Mouse (Mus musculus): ENCODE data around the gene Rps6. TPM values are rescaled to one million over a fixed set of nuclear protein-coding genes. Genes with fewer than 3 reads are reported as not detected.

Gene Rps6
- total RNA-seq (2015; ENCODE audit: low replicate concordance) (1,192 and 1,255 TPM in 2 replicates), total RNA-seq (2017; ENCODE audit: low replicate concordance) (229 and 382 TPM in 2 replicates)

GRCm38 (mm10) chr4:86857113-86858069, at the start of gene Rps6:
Gene Rps6 (minus strand): TSS chr4:86857412.
- peak; percentile 97 for ATAC-seq (replicated peaks; ENCODE audit: low FRiP score, poor library complexity, severe bottlenecking)

DNA sequence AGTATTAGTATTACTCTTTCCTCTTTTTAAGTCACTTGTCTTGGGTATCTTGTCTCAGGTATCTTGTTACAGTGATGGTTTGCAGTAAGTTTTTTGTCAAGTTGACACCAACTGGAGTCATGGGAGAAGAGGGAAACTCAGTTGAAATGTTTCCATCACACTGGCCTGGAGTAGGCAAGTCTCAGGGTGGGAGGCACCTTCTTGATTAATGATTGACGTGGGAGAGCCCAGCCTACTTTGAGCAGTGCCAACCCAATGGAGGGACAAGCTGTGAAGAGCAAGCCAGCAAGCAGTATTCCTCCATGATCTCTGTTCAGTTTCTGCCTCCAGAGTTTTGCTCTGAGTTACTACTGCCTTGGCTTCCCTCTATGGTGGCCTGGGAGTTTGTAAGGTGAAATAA, 48.7 kb upstream of the Rps6 start:
- no peak for ATAC-seq (replicated peaks; ENCODE audit: low FRiP score, poor library complexity, severe bottlenecking)

- no peak for ATAC-seq (replicated peaks; ENCODE audit: low FRiP score, poor library complexity, severe bottlenecking)
Observed at GRCm38 (mm10) chr4:86904969-86905368, 47.8 kb upstream of the Rps6 start.

- no peak for ATAC-seq (replicated peaks; ENCODE audit: low FRiP score, poor library complexity, severe bottlenecking)
Observed at GRCm38 (mm10) chr4:86902351-86902750, 45.1 kb upstream of the Rps6 start.

- no peak for ATAC-seq (replicated peaks; ENCODE audit: low FRiP score, poor library complexity, severe bottlenecking)
Observed at GRCm38 (mm10) chr4:86898791-86899474, 41.7 kb upstream of the Rps6 start.

DNA sequence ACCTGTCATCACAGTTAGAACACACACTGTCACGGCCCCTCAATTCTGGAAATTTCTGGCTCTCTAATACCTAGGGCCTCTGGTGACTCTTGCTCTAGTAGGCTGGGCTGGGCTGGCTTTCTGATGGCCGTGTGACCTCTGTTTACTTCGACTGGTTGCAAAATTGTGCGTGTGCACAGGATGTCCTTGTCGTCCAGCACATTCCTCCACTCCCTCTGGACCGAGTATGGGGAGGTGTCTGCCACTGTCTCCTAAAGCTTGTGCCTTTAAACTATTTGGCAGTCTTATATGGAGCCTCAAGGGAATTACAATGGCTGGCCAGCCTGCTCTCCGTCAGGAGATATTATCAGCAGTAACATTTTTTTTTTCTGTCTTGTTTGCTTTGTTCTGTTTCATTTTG, 40.2 kb upstream of the Rps6 start:
- ATAC-seq (replicated peaks; ENCODE audit: low FRiP score, poor library complexity, severe bottlenecking): no peak

DNA sequence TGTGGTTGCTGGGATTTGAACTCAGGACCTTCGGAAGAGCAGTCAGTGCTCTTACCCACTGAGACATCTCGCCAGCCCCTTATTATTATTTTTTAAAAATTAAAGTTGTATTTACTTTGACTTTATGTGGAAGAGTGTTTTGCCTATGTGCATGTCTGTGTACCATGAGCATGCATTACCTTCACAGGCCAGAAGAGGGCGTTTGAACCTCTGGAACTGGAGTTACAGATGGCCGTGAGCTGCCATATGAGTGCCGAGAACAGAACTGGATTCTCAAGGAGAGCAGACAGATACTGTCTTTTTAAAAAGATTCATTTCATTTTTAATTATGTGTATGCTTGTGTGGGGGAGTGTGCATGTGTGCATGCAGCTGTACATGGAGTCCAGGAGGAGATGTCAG, 30.7 kb upstream of the Rps6 start:
- 0 out of 2 replicates have a peak, but pooled peaks have one; percentile 19 for ATAC-seq (replicated peaks; ENCODE audit: low FRiP score, poor library complexity, severe bottlenecking)

- ATAC-seq (replicated peaks; ENCODE audit: low FRiP score, poor library complexity, severe bottlenecking): no peak; the same call in 1 of the 2 replicates
Observed at GRCm38 (mm10) chr4:86886160-86886878, 29.1 kb upstream of the Rps6 start.

- ATAC-seq (replicated peaks; ENCODE audit: low FRiP score, poor library complexity, severe bottlenecking): no peak
Observed at GRCm38 (mm10) chr4:86885790-86886159, 28.6 kb upstream of the Rps6 start.

DNA sequence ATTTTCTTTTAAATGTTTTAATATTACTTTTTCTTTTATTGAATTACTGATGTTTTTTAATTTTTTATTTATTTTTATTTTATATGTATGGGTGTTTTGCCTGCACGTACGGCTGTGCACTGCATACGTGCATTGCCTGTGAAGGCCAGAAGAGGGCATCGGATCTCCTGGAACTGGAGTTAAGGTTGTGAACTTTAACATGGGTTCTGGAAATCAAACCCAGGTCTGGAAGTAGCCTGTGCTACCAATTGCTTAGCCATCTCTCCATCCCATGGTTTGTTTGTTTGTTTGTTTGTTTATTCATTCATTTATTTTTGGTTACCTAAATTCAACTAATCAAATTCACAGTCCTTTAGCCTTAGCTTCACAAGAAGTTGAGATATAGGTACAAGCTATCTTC, 27.7 kb upstream of the Rps6 start:
- no peak for ATAC-seq (replicated peaks; ENCODE audit: low FRiP score, poor library complexity, severe bottlenecking)

DNA sequence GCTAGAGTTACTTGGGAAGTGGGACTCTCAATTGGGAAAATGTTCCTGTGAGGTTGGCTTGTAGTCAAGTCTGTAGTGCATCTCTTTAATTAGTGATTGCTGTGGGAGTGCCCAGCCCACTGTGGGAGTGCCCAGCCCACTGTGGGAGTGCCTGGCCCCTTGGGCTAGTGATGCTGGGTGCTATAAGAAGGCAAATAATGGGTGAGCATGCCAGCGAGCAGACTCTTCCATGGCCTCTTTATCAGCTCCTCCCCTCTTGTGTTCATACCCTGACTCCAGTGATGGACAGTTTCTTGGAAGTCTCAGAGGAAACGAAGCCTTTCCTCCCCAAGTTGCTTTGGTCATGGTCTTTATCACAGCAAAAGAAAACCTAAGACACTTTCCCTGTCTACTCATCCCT, 25.2 kb upstream of the Rps6 start:
- no peak for ATAC-seq (replicated peaks; ENCODE audit: low FRiP score, poor library complexity, severe bottlenecking)

DNA sequence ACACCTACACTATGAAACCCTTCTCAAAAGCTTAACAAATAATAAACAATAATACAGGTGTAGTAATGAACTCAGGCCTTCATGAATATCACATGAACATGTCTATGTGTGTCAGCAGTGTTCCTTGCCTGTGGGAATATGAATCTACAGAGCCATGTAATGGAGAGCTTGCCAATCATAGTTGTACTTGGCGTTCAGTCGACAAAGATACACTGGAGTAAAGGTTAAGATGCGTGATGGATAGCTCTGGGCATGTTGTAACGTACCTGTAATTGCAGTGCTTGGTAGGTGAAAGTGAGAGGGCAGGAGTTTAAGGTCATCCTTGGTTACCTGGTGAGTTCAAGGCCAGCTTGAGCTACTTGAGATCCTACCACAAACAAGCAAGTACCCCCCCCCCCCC, 24.0 kb upstream of the Rps6 start:
- no peak for ATAC-seq (replicated peaks; ENCODE audit: low FRiP score, poor library complexity, severe bottlenecking)

DNA sequence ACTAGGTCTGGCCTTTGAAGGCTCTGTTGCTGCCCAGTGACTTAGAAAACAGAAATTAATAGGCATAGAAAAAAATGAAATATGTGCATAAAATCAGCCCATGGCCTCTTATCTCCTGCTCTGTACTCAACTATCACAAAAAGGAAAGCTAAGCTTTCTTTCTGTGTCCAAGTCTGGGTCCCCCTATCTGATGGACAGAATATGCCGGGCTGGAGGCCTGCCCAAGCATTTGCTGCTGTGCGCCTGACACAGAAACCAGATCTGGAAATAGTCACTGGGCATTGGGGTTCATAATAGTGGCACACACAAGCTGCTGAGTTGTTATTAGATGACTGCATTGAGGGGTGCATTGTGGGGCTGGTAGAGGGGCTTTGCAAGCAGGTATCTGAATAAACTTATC, 22.3 kb upstream of the Rps6 start:
- ATAC-seq (replicated peaks; ENCODE audit: low FRiP score, poor library complexity, severe bottlenecking): no peak

DNA sequence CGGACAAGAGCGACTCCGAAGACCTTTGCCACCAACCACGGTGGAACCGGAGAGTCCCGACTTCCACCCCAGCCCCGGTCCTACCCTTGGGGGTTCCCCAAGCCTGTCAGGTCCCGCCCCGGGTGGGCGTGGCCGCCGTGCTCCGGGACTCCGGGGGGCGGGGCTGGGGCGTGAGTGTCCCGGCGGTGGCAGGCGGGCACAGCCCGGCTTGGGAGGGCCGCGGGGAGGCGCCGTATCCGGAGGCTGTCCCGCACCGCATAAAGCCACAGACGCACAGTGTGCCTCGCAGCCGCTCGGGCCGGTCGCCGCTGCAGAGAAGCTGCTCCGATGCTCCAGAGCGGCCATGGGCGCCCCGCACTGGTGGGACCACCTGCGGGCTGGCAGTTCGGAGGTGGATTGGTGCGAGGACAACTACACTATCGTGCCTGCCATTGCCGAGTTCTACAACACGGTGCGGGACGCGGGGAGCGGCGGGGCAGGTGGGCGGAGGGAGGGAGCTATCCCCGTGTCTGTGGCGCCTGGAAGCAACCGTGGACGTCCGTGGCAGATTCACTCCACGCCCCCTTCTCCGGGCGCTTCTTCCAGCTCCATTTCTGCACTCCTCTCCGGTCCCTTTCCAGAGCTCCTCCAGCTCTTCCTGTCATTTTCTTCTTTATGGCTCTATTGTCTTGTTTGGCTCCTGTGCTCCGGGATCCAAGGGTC, 17.1 kb upstream of the Rps6 start, which contains the start of gene Acer2:
Gene Acer2, plus strand, starts transcription at position 251 of the 702 bp plus-strand sequence.
- peak; percentile 71 for ATAC-seq (replicated peaks; ENCODE audit: low FRiP score, poor library complexity, severe bottlenecking)

- ATAC-seq (replicated peaks; ENCODE audit: low FRiP score, poor library complexity, severe bottlenecking): no peak
Observed at GRCm38 (mm10) chr4:86873072-86873471, 15.9 kb upstream of the Rps6 start.

DNA sequence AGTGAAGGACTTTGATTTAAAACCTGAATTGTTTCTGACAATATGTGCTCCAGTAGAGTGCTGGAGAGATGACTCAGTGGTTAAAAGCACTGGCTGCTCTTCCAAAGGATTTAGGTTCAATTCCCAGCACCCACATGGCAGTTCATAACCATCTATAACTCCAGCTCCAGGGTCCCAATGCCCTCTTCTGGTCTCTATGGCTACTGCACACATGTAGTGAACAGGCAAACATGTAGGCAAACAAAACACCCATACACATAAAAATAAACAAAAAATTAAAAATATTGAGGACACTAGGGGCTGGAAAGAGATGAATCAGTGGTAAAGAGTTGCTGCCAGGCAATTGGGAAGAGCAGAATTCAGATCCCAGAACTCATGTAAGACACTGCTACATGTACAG, 14.8 kb upstream of the Rps6 start:
- ATAC-seq (replicated peaks; ENCODE audit: low FRiP score, poor library complexity, severe bottlenecking): no peak

DNA sequence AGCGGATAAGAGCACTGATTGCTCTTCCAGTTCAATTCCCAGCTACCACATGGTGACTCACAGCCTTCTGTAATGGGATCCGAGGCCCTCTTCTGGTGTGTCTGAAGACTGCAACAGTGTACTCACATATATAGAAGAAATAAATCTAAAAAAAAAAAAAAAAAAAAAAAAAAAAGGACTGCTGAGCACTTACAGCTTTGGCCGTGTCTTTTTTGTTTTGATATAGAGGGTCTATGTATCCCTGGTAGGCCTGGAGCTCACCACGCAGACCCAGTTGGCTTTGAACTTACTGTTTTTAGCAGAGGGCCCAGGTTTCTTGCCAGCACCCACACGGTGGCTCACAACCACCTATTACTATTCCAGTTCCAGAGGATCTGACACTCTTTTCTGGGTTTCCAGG, 6.9 kb upstream of the Rps6 start:
- no peak for ATAC-seq (replicated peaks; ENCODE audit: low FRiP score, poor library complexity, severe bottlenecking)

GRCm38 (mm10) chr4:86858070-86858440, 843 bp upstream of the Rps6 start:
- no peak for ATAC-seq (replicated peaks; ENCODE audit: low FRiP score, poor library complexity, severe bottlenecking)

- no peak for ATAC-seq (replicated peaks; ENCODE audit: low FRiP score, poor library complexity, severe bottlenecking)
Observed at GRCm38 (mm10) chr4:86856304-86857112, 704 bp downstream of the Rps6 start.
